Mouse (Mus musculus): ENCODE measurements around the gene Bag3.

Gene Bag3

GRCm38 (mm10) chr7:128523349-128523961 lies at the start of gene Bag3:
Gene Bag3 (plus strand): TSS chr7:128523616.
- peak; percentile 78 for DNase-seq (ENCODE audit: low spot score)

DNA sequence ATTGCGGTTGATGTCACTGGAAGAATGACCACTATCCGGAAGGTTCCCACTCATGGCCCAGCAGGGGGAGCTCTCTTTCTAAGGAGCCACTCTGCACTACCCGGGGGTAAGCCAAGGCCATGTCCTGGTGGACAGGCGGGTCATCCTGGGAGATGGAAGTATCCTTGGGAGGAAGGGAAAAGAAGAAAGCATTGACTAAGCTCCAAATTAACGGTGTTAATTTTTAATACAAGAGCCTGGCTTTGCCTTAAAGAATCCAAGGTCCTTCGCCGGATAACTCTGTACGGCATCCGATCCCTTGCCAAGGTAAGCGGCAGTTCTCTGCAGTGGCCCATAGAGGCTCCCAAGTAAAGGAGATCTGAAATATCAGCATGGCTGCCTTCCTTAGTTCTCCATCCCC lies 49.1 kb upstream of the Bag3 start:
- DNase-seq (ENCODE audit: low spot score), result no peak

DNA sequence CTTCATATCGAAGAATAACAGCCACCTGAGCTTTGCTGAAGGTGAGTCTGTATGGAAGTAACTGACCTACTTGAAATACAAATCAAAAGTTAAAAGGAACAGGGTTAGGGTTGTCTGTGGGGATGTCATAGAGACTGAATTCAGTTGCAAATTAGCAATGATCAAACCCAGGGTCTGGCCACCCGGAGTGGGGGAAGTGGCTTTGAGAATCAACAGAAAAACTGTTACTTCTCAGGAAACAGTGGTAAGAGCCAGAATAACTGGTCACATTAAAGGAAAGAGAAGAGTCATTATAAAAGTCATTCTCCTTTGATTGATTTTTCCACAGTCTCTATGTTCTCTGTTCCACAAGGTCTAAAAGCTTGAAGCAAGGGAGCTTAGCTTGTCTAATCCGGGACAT lies 34.4 kb upstream of the Bag3 start:
- DNase-seq (ENCODE audit: low spot score), result no peak

GRCm38 (mm10) chr7:128494546-128494945 lies 28.9 kb upstream of the Bag3 start:
- DNase-seq (ENCODE audit: low spot score), result no peak

- DNase-seq (ENCODE audit: low spot score), result no peak
These were observed 23.6 kb upstream of the Bag3 start for GRCm38 (mm10) chr7:128499801-128500200.

- no peak for DNase-seq (ENCODE audit: low spot score)
These were observed 19.3 kb upstream of the Bag3 start for GRCm38 (mm10) chr7:128504091-128504490.

DNA sequence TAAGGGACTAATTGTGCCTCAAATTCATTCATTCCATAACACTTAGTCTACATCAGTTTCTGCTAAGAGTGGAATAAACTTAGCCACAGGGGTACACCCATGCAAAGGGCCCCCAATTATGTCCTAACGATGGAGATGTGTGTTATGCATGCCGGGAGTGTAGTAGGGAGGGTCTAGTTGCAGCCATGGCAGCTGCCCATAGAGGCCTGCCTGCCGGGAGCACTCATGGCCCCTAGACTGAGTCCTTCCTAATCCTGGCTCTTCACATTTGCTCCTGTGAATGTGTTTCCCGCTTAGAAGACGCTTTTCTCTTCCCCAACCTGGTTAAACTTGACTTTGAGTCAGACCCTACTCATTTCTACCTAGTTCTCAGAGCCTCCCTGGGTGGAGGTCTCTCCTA lies 11.5 kb upstream of the Bag3 start:
- DNase-seq (ENCODE audit: low spot score), result no peak

DNA sequence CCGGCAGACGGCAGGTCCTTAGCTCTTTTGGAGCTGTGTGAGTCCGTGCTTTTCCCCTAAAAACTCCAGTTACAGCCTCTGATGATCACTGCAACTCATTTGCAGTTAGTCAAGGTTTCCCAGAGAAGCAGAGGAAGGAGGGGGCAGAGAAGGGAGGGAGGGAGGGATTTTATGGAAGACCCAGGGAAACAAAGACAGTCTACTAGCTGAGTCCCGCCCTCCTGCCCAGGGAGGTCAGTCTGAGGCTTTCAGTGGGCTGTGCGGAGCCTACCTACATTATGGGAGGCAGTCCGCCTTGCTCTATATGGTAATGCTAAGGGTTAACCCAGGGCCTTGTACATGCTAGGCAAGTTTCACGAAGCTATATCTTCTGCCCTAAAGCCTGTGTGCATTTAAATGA lies 9.9 kb upstream of the Bag3 start:
- DNase-seq (ENCODE audit: low spot score), result no peak

DNA sequence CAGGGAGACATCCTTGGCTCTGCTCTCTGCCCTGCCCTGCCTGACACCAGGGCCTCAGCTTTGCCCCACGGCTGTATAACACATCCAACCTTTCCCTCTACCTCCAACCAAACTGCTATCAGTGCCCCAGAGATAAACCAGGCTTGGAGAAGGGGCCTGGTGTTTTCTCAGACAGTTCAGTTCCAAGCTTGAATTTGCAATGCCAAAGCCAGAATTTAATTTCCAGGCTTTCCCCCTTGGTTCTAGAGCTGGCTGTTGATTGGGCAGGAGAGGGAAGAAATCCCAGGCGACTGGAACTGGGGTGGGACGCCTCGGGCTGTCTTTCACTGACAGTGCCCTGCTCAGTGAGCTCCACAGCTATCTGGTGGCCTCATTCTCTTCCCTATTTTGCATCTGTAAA lies 9.1 kb upstream of the Bag3 start:
- no peak for DNase-seq (ENCODE audit: low spot score)

GRCm38 (mm10) chr7:128516346-128516745 lies 7.1 kb upstream of the Bag3 start:
- DNase-seq (ENCODE audit: low spot score), result no peak

DNA sequence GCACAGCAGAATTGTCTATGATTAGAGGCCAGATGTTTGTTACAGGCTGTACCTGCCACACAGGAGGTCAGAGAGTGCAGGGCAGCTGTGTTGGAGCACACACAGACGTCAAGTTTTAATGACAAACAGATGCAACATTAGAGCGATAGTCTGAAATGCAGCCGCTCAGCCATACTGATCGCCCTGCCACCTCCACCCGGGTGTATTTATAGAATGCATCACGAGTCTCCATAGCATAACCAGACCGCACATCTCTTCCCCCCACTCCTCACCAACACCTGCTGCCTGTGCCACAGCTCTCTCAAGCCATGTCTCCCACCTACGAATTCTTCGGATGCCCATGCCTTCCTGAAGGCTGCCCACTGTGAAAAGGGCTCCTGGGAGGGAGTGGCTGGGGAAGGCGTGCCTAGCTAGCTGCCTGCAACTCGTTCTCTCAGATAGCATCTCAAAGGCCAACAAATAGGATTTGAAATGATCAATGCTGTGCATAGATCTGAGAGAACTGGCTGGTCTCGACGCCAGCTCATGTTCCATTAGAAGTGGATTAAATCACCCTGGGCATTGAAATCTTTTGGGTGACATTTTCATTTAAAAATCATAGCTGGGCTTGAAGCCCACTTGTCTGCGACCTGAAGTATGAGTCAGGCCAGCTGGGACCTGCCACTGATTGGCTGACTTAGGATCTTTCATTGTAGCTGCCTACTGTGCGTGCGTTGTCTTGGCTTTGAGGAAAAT lies 3.9 kb upstream of the Bag3 start:
- DNase-seq (ENCODE audit: low spot score), result no peak

DNA sequence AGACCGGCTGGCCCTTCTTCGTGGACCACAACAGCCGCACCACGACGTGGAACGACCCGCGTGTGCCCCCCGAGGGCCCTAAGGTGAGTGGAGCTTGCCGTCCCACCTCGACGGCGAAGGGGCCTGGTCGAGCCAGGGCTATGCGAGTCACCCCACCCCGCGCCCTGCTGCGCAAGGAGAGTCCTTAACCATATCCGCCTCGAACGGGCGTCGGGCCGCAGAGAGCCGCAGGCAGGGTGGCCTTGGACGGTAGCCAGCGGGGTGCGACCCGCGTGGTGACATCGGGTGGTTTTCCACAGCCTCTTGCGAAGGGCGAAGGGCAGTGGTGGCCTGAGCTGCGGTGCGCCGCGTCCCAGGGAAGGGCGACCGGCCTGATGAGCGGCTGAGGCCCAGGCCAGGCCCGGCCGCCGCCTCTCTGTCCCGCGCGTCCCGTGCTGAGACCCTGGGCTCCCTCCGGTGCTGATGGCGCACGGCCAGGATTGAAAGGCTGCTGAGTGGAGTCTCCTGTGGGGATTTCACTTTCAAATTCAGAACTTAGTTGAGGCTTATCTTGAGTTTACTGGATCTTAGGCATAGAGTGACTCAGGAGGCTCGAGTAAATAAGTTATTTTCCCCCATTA lies 656 bp downstream of the Bag3 start:
- peak; percentile 28 for DNase-seq (ENCODE audit: low spot score)

- no peak for DNase-seq (ENCODE audit: low spot score)
These were observed 1.2 kb downstream of the Bag3 start for GRCm38 (mm10) chr7:128524641-128525040.

- no peak for DNase-seq (ENCODE audit: low spot score)
These were observed 3.2 kb downstream of the Bag3 start for GRCm38 (mm10) chr7:128526611-128527010.

DNA sequence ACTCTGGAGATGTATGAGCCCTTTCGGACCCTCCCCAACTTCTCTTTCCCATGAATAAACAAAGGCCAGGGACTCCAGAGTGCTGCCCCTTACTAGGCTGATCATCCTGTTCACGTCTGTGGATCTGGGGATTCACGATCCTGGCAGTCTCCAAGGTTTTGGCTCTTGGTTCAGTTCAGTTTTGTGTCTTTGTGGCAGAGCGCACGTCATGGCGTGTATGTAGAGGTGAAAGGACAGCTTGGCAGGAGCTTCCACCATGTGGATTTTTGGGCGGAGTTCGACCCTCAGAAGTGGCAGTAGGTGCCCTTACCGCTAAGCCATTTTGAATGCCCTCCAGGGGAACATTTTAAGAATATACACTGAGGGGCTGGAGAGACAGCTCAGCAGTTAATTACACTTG lies 5.2 kb downstream of the Bag3 start:
- no peak for DNase-seq (ENCODE audit: low spot score)

DNA sequence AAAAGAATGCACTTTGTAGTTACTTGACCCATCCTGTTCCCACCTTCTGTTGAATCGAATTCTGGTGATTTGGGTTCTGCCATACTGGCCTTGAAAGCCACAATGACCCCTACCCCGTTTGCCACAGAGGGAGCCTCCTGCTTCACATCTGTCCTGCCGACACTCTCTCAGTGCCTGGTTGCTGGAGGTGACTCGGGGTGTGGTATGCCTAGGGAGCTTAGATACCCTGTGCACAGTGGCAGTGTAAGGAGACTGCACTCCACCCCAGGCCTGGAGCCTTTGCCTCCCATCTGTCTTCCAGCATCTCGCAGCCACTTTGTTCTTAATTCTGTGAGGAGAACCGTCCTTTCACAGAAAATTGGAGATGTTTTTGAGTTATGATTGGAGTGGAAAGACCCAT lies 5.7 kb downstream of the Bag3 start:
- DNase-seq (ENCODE audit: low spot score), result no peak

- no peak for DNase-seq (ENCODE audit: low spot score)
These were observed 6.2 kb downstream of the Bag3 start for GRCm38 (mm10) chr7:128529574-128530051.

DNA sequence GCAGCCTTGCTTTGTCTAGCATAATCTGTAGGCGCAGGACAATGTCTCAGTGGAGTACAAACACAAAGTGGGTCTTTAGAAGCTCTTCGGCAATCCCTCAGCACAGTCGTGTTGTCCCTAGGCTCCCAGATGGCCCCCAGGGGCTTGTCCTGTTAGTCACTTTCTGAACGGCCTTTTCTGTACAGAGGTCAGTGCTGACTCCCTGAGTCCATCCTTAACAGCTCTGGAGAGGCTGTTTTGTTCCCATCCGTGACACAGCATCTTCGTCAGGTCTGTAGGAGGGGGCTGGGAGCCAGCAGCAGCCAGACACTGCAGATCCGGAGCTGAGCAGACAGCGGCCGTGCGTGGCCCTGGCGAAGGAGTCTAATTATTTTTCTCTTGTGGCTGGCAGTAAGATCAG lies 7.6 kb downstream of the Bag3 start:
- no peak for DNase-seq (ENCODE audit: low spot score)

- no peak for DNase-seq (ENCODE audit: low spot score)
These were observed 8.5 kb downstream of the Bag3 start for GRCm38 (mm10) chr7:128531929-128532328.

DNA sequence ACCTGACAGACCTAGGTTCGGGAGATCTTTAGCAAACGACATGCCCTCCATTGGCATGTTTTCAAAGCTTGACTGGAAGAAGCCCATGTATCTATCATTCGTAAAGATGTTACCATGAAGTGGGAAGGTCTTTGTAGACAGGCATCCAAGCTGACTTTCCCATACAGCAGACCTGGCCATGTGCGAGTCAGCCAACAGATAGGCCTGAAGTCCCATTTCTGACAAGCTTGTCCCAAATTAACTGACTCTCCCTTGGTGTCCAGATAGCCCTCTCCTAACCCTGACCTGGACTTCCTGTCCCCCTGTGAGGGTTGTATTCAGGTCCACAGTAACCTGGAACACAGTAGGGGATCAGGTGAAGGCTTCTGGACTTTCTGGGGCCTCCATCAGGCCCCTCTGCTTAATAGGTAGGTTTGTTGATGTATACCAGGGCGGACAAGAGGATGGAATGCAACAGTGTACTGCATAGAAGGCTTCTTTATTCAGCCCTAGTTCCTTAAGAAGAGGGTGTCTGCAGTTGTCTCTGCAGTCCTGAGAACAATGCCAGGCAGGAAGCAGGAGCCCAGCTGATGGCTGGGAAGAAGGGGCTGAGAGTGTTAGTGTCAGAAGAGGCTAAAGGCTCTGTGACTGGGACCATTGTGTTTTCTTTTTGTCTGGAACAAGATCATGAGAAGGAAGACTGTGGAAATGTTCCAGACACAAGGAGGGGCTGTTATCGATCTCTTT lies 9.2 kb downstream of the Bag3 start:
- no peak for DNase-seq (ENCODE audit: low spot score)

GRCm38 (mm10) chr7:128534984-128535491 lies 11.6 kb downstream of the Bag3 start:
- no peak for DNase-seq (ENCODE audit: low spot score)

DNA sequence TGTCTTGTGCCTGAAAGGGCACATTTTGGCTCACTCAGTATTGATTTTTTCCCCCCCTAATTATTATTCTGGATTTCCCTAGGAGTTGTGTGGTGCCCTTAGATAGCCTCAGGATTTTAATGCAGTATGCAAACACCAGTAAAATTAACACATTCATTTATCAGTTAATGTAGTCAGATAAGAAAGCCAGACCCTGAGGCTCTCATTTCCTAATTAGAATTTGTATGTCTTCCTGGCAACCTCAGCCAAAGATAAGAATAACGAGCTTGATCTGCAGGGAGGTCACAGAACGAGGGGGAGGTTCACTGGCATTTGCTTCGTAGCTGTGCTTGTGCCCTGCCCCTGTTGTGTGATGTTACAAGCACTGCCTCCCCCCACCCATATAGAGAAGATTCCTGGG lies 12.7 kb downstream of the Bag3 start:
- DNase-seq (ENCODE audit: low spot score), result no peak

DNA sequence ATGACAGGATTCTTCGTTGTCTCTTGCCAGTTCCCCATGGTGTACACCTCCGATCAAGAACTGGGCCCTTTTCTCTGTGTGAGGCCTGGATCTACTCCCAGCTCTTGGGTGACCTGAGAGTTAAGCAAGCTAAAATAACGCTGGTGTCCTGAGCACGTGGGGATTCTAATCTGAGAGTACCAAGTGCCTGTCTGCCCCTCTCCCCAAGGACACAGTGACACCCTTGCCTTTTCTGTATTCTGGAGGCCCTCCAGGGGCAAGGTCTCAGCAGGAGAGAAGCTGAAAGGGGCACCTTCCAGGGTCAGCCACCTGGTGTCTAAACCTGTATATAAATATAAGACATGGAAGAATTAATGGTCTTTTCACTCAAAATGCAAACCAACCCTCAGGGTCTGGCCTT lies 14.3 kb downstream of the Bag3 start:
- no peak for DNase-seq (ENCODE audit: low spot score)
